Mouse (Mus musculus): ENCODE results near the gene Kcnh2.

- TF ChIP-seq POLR2A (IDR thresholded peaks at IDR 0.05; ENCODE audit: low read depth, low read length) (no peak), CTCF (conservative IDR thresholded peaks at IDR 0.05; ENCODE audit: insufficient read depth, insufficient read length, low read depth, low read length) (no peak)
Observed at GRCm38 (mm10) chr5:24374216-24374615, 22.8 kb upstream of the Kcnh2 start.

All from kidney, adult 2 months (tissue).